Mouse (Mus musculus) stomach, postnatal 0 days (tissue): Measurements from ENCODE around the gene Tsr3.

Experiments
- CTCF ChIP-seq: IDR thresholded peaks from 2 replicates; pipeline ENCODE4 v1.5.1; 2016; ENCODE audit warnings: antibody characterized with exemption, low read depth, mild to moderate bottlenecking, moderate library complexity
- EP300 ChIP-seq: optimal IDR thresholded peaks from 2 replicates; pipeline ENCODE3; 2016; ENCODE audit warnings: antibody characterized with exemption

DNA sequence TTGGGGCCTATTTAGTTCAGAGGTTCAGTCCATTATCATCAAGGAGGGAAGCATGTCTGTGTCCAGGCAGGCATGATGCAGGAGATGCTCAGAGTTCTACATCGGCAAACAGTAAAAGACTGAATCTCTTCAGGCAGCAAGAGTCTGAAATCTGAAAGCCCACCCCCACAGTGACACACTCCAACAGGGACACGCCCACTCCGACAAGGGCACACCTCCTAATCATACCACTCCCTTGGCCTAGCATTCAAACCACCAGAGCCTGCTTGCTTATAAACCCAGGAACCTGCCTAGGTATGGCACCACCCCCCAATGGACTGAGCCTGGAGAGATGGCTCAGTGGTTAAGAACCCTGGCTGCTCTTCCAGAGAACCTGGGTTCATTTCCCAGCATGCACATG is 24.5 kb upstream of the Tsr3 start:
- TF ChIP-seq CTCF (no peak), EP300 (no peak)
